Mouse (Mus musculus): ENCODE measurements around the gene Oas3.

Gene Oas3

DNA sequence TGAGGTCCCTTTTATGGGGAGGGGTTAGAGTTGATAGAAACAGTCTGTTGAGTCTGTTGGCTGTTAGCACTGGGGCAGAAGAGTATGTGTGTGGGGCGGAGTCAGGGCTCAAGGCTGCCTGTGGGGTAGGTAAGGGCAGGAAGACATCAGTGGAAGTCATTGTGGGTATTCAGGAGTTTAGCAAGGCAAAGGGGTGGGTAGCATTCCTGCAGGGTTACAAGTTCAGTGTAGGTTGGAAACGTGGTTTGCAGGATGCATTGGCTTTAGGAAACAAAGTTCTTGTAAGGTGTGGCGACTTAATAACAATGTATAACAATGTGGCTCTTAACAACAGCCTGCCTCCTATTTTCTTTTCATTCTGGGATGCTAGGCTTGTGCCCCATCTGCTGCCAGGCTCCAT is 26.3 kb downstream of the Oas3 start:
- no peak for DNase-seq

DNA sequence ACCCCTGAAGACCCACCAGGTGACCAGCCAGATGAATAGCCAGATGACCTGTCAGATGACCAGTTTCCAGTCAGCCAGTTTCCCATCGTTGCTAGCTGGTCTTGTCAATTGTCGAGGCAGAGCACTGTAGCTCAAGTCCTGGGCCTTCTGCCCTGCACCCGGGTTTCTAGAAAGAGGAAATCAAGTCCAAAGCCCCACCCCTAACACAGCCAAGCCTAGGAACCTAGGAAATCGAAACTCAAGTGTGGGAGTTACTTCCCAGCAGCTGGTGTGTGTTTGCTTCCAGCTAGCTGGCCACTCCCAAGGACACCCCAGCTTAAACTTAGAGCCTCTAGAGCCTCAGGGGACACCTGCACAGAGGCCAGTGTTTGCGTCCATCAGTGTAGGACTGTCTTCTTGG is 27.8 kb downstream of the Oas3 start, which contains the start of gene Oas2:
TSS of gene Oas2 (minus strand) at position 166 of the 400 bp plus-strand sequence.
- no peak for DNase-seq

DNA sequence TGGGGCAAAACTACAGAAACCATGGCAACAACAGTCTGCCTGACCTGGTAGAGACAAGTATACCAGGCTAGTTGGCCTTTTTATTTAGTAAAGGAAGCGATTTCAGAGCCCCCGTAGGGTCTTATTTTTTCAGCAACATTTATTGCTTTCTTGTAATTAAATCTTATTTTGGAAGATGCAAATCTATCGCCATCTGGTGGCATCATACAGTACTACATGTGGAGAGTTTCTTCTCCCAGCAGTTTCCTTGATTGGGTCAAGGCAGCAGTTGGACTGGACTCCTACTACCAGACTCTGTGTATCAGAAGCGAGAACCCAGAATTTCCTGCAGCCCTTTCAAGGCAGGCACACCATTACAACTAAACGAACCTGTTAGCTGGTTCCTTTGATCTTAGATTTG is 31.0 kb downstream of the Oas3 start:
- DNase-seq, result peak in 1 of 2 experiments; percentile 8

DNA sequence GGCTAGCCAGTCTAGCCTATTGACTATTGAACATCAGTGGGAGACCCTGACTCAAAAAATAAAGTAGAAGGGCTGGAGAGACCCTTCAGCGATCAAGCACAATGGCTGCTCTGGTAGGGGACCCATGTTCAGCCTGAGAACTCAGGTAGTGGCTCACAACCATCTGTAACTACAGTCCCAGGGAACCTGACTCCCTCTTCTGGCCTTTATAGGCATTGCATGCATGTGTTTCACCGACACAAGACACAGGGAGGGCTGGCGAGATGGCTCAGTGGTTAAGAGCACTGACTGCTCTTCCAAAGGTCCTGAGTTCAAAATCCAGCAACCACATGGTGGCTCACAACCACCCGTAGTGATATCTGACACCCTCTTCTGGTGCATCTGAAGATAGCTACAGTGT is 35.3 kb downstream of the Oas3 start:
- peak; percentile 18 to 30 for DNase-seq

DNA sequence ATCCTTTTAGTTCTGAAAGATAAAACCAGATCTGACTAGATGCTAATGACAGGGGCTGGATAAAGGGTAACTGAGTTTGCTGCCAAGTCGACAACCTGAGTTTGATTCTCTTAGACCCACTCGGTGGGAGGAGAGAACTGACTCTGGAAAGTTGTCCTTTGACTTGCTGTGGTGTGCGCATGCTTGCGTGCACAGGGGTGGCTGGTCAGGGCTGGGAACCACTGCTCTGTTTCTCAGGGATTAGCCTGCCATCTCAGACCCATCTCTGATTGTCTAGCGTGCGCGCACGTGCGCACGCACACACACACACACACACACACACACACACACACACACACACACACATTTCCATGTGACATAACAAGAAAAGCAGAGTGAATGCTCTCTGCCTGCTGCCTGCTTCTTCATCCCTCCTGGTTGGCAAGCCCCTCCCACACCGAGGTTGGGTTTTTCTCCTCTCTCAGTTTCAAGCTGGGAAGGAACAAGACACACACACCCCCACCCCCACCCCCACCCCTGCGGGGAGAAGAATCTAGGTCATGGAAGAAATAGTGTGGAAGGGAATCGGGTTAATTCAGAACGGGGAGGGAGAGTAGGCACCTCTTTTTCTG is 43.0 kb downstream of the Oas3 start:
- DNase-seq, result no peak

DNA sequence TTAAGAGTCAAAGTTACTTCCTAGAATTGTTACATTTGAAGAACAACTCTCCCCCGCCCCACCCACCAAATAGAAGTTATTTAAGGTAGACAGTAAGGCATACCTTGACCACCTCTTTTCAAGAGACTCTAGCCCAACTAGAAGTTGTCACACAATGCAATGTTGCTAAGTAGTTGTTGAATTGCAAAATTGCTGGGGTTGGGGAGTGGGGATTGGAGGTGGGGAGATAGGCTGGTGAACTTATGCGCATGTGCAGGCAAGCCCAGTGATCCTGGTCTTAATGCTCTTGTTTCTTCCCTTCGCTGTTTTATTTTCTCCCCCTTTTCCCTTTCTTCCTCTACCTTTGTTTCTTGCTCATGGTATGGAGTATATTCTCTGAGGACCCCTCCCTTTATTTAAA is 43.8 kb downstream of the Oas3 start:
- no peak for DNase-seq

DNA sequence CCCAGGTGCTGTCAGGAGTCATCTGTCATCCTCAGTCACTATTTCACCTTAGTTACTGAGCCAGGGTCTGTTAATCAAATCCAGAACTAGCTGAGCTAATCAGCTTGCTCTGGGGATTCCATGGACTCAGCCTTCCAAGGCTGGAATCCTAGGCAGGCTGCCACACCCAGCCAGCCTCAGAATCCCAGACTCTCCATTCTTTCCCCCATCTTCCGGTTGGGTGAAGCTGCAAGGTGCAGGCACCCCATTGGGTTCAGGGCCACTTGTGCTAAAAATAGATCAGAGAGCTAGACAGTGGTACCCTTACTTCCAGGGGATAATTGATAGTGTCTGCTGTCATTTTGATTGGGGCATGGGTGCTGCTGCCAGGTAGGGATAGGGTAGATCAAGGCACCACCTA is 44.7 kb downstream of the Oas3 start:
- DNase-seq, result no peak

DNA sequence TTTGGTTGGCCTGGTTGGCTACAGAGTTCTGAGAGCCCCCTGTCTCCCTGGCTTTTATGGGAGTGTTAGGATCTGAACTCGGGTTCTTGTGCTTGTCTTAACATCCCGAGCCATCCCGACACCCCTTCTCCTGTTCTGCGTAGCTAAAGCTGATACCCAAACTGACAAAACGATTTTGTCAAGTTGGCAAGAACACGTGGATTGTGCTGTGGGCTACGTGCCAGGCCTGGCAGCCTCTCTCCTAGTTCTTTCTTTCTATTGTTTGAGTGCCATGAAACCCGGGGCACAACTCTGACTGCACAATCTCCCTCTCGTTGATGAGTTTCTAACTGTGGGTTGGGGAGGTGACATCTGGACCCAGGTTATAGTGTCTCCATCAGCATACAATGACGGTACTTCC is 48.1 kb downstream of the Oas3 start:
- no peak for DNase-seq

DNA sequence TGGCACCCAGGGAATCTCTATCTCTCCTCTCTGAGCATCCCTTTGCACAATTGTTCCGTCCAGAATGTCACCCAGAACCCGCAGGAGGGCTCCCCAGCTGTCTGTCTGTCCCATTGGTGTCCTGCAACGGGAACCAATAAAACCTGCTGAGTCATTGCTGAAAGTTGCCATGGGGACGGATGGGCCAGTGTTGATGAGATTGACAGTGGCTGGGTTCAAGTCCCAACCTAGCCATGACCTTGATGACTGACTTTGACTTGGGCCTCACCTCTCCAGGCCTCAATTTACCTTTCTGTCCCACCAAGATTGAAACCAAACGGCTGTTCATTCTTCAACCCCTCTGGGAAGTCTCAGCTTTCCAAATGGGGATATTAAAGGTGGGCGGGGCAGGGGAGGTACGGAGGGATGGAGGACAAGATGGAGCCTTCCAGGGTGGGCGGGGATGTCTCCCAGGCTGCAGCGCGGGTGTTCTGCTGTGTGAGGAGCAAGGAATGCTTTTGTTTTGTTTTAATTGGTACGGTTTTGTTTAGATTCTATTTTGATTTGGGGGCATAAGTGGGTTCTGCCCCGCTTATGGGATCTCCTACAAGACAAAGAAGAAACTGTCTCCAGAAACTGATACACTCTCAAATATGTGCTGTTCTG is 51.5 kb downstream of the Oas3 start:
- DNase-seq, result no peak

DNA sequence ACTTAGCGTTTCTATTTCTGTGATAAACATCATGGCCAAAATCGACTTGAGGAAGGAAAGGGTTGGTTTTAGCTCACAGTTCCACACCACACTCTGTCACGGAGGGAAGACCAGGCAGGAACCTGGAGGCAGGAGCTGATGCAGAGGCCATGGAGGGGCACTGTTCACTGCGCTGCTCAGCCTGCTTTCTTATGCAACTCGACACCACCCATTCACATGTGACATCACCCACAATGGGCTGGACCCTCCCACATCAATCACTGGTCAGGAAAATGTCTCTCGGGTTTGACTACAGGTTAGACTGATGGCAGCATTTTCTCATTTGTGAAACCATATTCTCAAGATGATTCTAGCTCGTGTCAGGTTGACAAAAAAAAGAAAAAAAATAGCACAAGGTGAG is 56.5 kb downstream of the Oas3 start:
- no peak for DNase-seq

DNA sequence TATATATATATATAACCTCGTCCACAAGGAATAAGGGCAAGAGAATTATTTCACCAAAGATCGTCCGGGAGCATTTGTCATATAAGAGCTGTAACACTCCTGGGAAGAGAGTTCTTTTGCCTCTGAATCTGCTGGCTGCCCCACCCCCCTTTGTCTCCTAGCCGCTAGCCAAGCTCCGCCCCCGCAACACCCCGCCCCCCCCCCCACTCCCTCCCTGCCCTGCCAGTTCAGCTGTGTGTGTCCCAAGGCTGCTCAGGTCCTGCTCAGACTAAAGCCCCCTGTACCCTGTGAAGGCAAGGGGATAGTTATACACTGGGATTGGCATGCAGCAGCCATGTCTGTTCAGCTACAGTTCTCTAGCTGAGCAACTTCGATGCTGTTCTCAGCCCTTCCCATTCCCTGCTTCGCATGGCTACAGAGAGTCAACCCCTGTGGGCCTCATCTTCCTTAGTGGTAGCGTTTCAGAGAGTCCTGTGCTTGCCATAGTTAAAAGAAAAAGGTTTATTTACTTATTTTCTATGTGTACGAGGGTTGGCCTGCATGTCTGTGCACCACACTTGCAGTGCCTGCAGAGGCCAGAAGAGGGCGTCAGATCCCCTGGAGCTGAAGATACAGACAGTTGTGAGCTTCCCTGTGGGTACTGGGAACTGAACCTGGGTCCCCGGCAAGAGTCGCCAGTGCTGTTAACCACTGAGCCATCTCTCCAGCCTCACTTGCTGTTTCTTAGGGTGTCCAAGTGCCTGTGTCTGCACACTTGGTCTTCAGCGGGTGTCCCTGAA is 58.7 kb downstream of the Oas3 start:
- no peak for DNase-seq

DNA sequence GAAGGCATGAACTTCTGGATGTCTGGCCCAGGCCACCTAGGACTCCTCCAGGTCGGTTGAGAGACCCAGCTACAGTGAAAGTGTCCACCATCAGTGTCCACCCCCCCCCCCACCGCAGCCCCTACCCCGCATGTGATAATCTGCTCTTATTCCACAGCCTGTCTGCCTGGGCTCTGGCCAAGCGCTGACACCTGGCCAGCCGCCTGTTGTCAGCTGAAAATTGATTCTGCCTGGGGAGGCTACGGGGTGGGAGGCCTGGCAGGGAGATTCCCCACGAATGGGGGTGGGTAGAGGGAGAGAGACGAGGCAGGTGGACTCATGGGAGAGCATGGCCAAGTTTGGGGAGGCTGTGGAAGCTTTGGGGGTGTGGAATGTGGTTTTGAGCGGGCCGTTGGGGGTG is 60.3 kb downstream of the Oas3 start:
- DNase-seq, result no peak

DNA sequence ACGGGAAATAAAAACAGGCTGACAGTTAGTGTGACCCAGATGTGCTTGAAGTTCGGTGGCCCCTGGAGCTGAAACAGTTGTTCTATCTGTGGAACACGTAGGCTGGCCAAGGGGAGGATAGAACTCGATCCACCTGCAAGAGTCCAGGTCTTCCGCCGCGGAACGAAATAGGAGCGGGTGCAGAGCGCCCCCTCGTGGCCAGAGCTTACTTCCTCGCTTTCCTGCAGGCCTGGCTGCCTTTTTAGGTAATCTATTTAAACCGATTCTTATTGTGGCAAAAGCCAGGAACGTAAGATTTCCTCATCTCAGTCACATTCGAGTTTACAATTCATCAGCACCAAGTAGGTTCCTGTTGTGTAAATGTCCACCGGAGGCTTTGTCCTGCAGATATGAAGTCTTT is 63.1 kb downstream of the Oas3 start:
- peak; percentile 56 to 65 for DNase-seq

DNA sequence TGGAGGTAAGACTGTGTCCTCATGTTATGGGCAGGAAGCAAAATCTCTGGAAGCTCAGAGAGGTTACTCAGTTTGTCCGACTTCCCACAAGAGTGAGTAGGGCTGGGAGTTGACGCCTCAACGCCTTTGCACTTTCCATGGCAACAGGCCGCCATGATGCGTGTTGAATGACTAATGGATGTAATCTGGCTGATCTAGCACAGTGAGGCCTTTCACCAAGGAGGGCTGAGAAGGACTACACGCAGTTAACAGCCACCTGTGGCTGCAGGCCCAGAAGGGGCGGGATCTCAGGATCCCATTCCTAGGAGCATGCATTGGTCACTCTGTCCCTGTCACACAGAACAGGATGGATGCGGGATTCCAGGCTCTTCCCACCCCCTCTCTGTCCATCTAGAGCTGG is 64.7 kb downstream of the Oas3 start:
- no peak for DNase-seq

DNA sequence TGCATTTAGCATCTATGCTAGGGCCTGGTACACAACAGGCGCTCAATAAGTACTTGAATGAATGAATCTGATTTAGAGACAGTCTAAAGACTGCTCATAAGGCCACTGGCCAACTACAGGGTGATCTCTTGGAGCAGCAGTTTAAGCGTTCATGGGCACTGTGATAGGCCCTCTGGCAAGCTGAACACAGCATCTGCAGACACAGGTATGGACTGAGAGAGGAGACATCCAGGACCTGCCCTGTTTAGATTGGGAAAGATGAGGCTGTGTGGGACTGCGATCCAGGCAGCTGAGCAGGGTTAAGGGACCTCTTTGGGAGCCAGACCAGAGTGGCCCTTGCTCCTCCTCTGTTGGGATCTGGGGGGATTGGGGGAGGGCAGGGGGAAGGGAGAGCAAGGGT is 65.6 kb downstream of the Oas3 start, which contains the start of gene Dtx1:
TSS of gene Dtx1 (minus strand) at position 101 of the 400 bp plus-strand sequence.
- no peak for DNase-seq

DNA sequence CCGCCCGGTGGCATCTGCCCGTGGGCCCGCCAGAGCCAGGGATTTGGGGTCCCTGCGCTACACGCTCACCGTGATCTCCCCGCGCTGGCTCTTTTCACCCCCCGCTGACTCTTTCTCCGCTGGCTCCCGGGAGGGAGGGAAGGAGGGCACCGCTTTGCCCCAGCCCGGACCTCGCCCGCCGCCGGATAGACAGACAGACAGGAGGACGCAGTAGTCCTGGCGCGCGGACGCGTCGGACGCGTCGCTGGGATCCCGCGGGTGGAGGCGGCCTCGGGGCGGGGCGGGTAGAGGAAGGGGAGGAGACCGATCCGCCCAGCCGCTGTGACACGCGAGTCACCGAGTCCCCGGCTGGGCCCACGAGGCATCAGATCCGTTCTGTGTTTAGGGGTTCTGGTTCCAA is 66.0 kb downstream of the Oas3 start:
- DNase-seq, result peak; percentile 51 to 62

DNA sequence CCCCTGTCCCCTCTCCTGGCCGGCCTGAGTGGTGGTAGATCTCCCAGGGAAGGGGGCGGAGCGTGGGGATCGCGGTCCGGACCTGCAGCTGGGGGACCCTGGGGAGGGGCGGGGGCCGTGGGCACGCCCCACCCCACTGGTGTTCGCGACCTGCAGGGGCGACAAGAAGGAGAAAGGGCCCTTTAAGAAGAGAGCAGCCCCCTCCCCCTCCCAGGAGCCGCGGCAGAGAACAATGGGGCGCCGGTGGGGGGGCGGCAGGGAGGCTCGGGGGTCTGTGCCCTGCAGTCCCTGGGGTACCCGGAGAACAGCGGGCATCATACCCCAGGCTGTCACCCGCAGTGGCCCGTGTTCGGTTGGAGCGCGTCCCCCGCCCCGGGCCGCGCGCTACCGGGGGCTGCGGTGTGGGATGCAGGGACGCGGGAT is 66.6 kb downstream of the Oas3 start:
- peak in 1 of 2 experiments; percentile 30 for DNase-seq

DNA sequence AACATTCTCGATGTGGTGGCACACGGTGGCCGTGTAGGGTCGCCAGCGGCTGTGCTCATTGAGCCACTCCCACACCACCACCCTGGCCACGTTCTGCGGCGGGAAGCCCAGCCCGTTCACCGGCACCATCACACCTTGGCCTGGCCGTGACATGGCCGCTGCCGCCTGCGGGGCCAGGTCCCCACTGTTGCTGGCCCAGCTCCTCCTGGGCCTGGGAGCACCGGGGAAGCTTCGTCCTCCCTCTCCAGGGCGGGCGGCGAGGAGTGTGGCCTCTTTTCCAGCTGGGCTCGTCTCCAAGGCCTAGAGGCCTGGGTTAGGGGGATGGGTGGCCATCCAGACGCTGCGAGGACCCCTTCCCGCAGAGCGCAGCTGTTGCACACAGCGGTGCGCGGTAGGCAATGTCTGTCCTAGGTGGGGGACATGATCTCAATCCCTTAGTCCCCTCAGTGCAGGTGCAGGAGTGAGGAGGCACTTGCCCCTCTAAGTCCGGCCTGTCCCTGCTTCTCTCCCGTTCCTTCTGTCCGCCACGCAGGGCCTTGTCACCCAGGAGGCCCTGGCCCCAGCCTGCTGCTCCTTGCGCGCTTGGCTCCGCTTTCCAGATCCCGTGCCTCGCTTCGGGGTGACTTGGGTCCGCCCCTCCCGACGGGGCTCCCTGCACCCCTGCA is 67.2 kb downstream of the Oas3 start:
- no peak for DNase-seq

DNA sequence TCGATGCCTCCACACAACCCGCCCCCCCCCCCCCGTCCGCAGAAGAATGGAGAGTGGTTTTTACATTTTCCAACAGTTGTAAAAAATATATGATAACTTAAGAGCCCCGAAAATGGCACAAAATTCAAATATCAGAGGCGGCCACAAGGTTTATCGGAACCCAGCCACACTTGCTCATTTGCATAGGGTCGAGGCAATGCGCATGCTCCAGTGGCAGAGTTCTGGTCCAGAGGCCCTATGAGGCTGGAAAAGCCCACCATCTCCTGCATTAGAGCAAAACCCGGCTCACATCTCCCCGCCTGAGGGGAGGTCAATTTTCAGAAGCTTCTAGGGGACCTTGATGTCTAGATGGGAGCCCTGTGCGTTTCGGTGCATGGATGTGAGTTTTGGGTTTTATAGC is 70.5 kb downstream of the Oas3 start:
- DNase-seq, result no peak

DNA sequence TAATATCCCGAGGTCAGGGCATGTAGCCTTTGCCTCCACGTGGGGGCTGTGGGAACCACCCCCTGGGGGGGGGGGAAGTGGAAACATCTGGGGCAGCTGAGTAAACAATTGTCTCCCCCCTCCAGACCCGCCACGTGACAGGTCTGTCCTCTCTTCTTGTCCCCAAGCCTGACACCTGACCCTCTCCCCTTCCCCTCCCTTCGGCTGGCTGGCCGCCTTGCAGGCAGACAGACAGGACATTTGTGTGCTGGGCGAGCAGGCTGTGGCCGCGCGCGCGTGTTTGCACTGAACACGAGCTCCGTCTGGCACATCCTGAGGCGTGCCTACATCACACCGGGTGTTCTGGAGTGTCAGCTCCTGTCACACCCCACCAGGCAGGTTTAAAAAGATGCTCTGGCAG is 70.9 kb downstream of the Oas3 start:
- no peak for DNase-seq

DNA sequence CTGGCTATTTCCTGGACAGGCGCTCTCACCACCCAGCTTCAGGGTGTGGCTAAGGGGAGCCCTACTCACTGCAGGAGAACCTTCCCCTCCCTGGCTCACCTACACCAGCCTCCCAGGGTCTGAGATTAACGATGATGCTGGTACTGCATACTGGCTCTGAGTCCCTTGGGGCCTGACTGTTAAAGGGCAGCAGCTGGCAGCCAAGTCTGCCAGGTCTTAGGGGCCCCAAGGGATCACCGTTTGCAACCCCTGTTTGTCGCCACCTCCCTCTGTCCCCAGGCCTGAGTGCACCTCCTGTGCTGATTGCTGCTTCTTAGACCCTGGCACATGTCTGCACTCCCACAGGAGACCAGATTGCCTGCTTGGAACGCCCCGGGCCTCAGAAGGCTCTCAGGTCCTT is 73.0 kb downstream of the Oas3 start:
- DNase-seq, result no peak

DNA sequence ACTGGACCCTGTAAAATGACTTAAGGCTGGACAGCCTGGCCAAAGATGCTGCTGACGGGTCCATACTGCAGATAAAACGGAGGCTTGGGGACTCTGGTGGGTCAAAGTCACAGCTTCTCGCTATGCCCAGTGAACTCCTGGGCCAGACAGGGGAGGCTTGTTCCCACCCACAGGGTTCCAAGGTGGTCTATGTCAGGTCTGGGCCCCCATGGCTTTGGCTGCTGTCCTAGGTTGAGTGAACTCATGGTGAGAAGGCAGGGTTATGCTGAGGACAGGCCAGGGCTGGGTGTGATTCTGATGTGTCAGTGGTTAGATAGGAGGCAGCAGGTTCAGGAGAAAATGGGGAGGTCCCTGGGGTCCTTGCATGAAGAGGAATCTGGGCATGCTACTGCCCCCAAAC is 73.8 kb downstream of the Oas3 start:
- DNase-seq, result no peak
